Mouse (Mus musculus): ENCODE data around the gene Slc51b. TPM values are rescaled to one million over a fixed set of nuclear protein-coding genes. Genes with fewer than 3 reads are reported as not detected.

Gene Slc51b
- total and polyA plus RNA-seq, 2 experiments: 0.22 to 3.2 TPM

- no peaks in the 10 kb centered on the region for H3K79me2 ChIP-seq (ENCODE audit: control insufficient read depth, insufficient read depth, low read length)
- no peaks in the 10 kb centered on the region for H3K27me3 ChIP-seq (ENCODE audit: control insufficient read depth, insufficient read depth, low read length)
- no peaks in the 10 kb centered on the region for H3K36me3 ChIP-seq (ENCODE audit: control insufficient read depth, insufficient read depth, low read length)
- TF ChIP-seq CTCF (IDR thresholded peaks at IDR 0.05; ENCODE audit: low read depth, low read length): no peak
- no peak for TF ChIP-seq POLR2A (IDR thresholded peaks at IDR 0.05; ENCODE audit: extremely low read depth, insufficient read depth, low read length)
- H3K4me3 ChIP-seq (ENCODE audit: insufficient read depth, low read depth, low read length): no peak overlapping the region
- H3K4me1 ChIP-seq (ENCODE audit: control insufficient read depth, insufficient read depth, low read length): peaks cover 2% of the 10 kb centered on the region; the same call in 1 of the 2 replicates
- H3K27ac ChIP-seq (replicated peaks; ENCODE audit: insufficient read depth, low read depth, low read length): no peak overlapping the region
- no peak overlapping the region for H3K9ac ChIP-seq (ENCODE audit: low read depth, low read length)
- 91% methylated on average over 8 of the region's 8 CpGs for WGBS
- DNase-seq (ENCODE audit: extremely low read depth, low read depth, low spot score): no peak
Measured at GRCm38 (mm10) chr9:65410378-65410777, 12.4 kb downstream of the Slc51b start.

GRCm38 (mm10) chr9:65408871-65409295 lies 13.9 kb downstream of the Slc51b start:
- no peaks in the 10 kb centered on the region for H3K27me3 ChIP-seq (ENCODE audit: control insufficient read depth, insufficient read depth, low read length)
- no peaks in the 10 kb centered on the region for H3K36me3 ChIP-seq (ENCODE audit: control insufficient read depth, insufficient read depth, low read length)
- H3K4me1 ChIP-seq (ENCODE audit: control insufficient read depth, insufficient read depth, low read length): peaks cover 2% of the 10 kb centered on the region; the same call in 1 of the 2 replicates
- TF ChIP-seq CTCF (IDR thresholded peaks at IDR 0.05; ENCODE audit: low read depth, low read length): no peak
- TF ChIP-seq POLR2A (IDR thresholded peaks at IDR 0.05; ENCODE audit: extremely low read depth, insufficient read depth, low read length): no peak
- H3K79me2 ChIP-seq (ENCODE audit: control insufficient read depth, insufficient read depth, low read length): no peaks in the 10 kb centered on the region
- H3K4me3 ChIP-seq (ENCODE audit: insufficient read depth, low read depth, low read length): no peak overlapping the region
- peak; percentile 86 for DNase-seq (ENCODE audit: extremely low read depth, low read depth, low spot score)
- no peak overlapping the region for H3K27ac ChIP-seq (replicated peaks; ENCODE audit: insufficient read depth, low read depth, low read length)
- H3K9ac ChIP-seq (ENCODE audit: low read depth, low read length): no peak overlapping the region
- 14% methylated on average over 5 of the region's 5 CpGs for WGBS

DNA sequence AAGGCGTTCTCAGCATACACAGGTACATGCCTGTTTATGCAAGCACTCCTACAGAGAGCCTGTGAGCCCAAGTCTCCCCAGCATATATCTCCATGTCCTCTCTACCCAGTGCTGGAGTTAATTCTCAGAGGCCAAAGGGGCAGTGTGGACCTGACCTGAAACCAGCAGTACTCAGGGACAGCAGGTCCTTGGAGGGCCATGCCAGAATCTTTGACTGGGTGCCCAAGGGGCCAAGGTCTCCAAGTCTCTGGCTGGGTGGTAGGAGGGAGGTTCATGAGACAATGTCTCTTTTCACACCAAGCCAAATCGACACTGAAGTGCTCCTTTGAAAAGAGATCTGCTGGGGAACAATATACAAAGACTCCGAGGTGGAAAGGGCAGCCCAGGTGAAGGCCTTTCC lies 14.9 kb downstream of the Slc51b start:
- H3K27me3 ChIP-seq (ENCODE audit: control insufficient read depth, insufficient read depth, low read length): no peaks in the 10 kb centered on the region
- WGBS: 91% methylated on average over 3 of the region's 3 CpGs
- H3K79me2 ChIP-seq (ENCODE audit: control insufficient read depth, insufficient read depth, low read length): no peaks in the 10 kb centered on the region
- TF ChIP-seq POLR2A (IDR thresholded peaks at IDR 0.05; ENCODE audit: extremely low read depth, insufficient read depth, low read length): no peak
- no peak for TF ChIP-seq CTCF (IDR thresholded peaks at IDR 0.05; ENCODE audit: low read depth, low read length)
- no peak overlapping the region for H3K27ac ChIP-seq (replicated peaks; ENCODE audit: insufficient read depth, low read depth, low read length)
- DNase-seq (ENCODE audit: extremely low read depth, low read depth, low spot score): no peak
- no peaks in the 10 kb centered on the region for H3K36me3 ChIP-seq (ENCODE audit: control insufficient read depth, insufficient read depth, low read length)
- no peak overlapping the region for H3K9ac ChIP-seq (ENCODE audit: low read depth, low read length)
- H3K4me3 ChIP-seq (ENCODE audit: insufficient read depth, low read depth, low read length): no peak overlapping the region
- H3K4me1 ChIP-seq (ENCODE audit: control insufficient read depth, insufficient read depth, low read length): peaks cover 2% of the 10 kb centered on the region; the same call in 1 of the 2 replicates

GRCm38 (mm10) chr9:65407327-65407726 lies 15.4 kb downstream of the Slc51b start:
- Histone ChIP-seq H3K4me1 (ENCODE audit: control insufficient read depth, insufficient read depth, low read length) (peaks cover 2% of the 10 kb centered on the region; the same call in 1 of the 2 replicates), H3K4me3 (ENCODE audit: insufficient read depth, low read depth, low read length) (no peak overlapping the region), H3K36me3 (ENCODE audit: control insufficient read depth, insufficient read depth, low read length) (no peaks in the 10 kb centered on the region), H3K9ac (ENCODE audit: low read depth, low read length) (no peak overlapping the region), H3K27me3 (ENCODE audit: control insufficient read depth, insufficient read depth, low read length) (no peaks in the 10 kb centered on the region), H3K79me2 (ENCODE audit: control insufficient read depth, insufficient read depth, low read length) (no peaks in the 10 kb centered on the region), H3K27ac (replicated peaks; ENCODE audit: insufficient read depth, low read depth, low read length) (no peak overlapping the region)
- no peak for TF ChIP-seq POLR2A (IDR thresholded peaks at IDR 0.05; ENCODE audit: extremely low read depth, insufficient read depth, low read length)
- no peak for DNase-seq (ENCODE audit: extremely low read depth, low read depth, low spot score)
- WGBS: 87% methylated on average over 5 of the region's 5 CpGs

DNA sequence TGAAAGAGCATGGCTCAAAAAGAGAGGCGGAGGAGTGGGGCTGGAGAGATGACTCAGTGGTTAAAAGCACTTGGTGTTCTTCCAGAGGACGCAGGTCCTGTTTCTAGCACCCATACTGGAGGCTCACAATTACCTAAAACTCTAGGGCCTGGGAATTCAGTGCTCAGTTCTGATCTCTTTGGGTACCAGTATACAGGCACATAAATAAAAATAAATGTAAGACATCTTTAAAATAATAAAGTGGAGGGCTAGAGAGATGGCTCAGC lies 17.6 kb downstream of the Slc51b start:
- DNase-seq (ENCODE audit: extremely low read depth, low read depth, low spot score): no peak
- H3K27ac ChIP-seq (replicated peaks; ENCODE audit: insufficient read depth, low read depth, low read length): no peak overlapping the region
- H3K9ac ChIP-seq (ENCODE audit: low read depth, low read length): no peak overlapping the region
- TF ChIP-seq CTCF (IDR thresholded peaks at IDR 0.05; ENCODE audit: low read depth, low read length): no peak
- TF ChIP-seq POLR2A (IDR thresholded peaks at IDR 0.05; ENCODE audit: extremely low read depth, insufficient read depth, low read length): no peak
- no peaks in the 10 kb centered on the region for H3K79me2 ChIP-seq (ENCODE audit: control insufficient read depth, insufficient read depth, low read length)
- H3K36me3 ChIP-seq (ENCODE audit: control insufficient read depth, insufficient read depth, low read length): no peaks in the 10 kb centered on the region
- no peak overlapping the region for H3K4me3 ChIP-seq (ENCODE audit: insufficient read depth, low read depth, low read length)
- peaks cover 2% of the 10 kb centered on the region; the same call in 1 of the 2 replicates for H3K4me1 ChIP-seq (ENCODE audit: control insufficient read depth, insufficient read depth, low read length)
- no peaks in the 10 kb centered on the region for H3K27me3 ChIP-seq (ENCODE audit: control insufficient read depth, insufficient read depth, low read length)
- 90% methylated on average over 2 of the region's 2 CpGs for WGBS

DNA sequence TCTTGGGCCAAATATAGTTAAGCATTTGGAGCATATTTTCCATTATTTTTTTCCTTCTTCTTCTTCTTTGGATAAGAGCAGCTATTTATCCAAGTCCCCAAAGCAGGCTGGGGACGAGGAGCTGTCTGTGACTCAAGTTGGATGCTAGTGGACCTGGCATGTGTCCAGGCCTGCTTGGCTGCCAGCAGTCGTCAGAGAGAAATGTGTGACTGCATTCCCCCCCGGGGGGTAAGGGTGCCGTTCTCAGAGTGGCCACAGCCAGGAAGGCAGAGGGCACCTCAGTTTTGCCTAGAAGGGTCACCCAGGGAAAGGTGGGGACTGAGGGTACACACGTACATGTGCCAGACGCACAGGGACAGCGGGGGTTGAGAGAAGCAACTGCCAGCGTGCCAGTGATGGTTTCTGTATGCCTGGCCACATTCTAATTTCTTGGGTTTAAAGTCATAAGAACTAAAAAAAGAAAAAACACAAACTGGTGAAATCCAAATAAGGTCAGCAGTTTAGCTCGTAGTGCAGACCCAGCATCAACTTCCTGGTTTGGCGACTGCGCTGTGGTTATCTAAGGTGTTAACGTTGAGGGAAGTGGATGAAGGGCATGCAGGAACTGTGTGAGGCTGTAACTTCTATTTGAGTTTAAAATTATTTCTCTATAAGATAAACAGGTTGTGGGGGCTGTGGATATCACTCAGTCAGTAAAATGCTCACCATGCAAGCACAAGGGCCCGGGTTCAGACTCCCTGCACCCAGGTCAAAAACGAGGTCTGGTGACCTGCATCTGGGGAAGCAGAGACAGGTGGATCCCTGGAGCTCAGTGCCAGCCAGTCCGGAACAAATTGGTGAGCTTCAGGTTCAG lies 18.2 kb downstream of the Slc51b start:
- no peak overlapping the region for H3K27ac ChIP-seq (replicated peaks; ENCODE audit: insufficient read depth, low read depth, low read length)
- no peaks in the 10 kb centered on the region for H3K79me2 ChIP-seq (ENCODE audit: control insufficient read depth, insufficient read depth, low read length)
- 67% methylated on average over 15 of the region's 15 CpGs for WGBS
- H3K9ac ChIP-seq (ENCODE audit: low read depth, low read length): no peak overlapping the region
- no peaks in the 10 kb centered on the region for H3K27me3 ChIP-seq (ENCODE audit: control insufficient read depth, insufficient read depth, low read length)
- no peak for TF ChIP-seq CTCF (IDR thresholded peaks at IDR 0.05; ENCODE audit: low read depth, low read length)
- no peak for TF ChIP-seq POLR2A (IDR thresholded peaks at IDR 0.05; ENCODE audit: extremely low read depth, insufficient read depth, low read length)
- no peak for DNase-seq (ENCODE audit: extremely low read depth, low read depth, low spot score)
- no peaks in the 10 kb centered on the region for H3K36me3 ChIP-seq (ENCODE audit: control insufficient read depth, insufficient read depth, low read length)
- H3K4me3 ChIP-seq (ENCODE audit: insufficient read depth, low read depth, low read length): no peak overlapping the region
- peaks cover 2% of the 10 kb centered on the region; the same call in 1 of the 2 replicates for H3K4me1 ChIP-seq (ENCODE audit: control insufficient read depth, insufficient read depth, low read length)

Data from liver, adult 2 months (tissue).